Mouse (Mus musculus) limb, embryonic 11.5 days (tissue): Measurements from ENCODE around the gene Fam151b. TPM values are rescaled to one million over a fixed set of nuclear protein-coding genes. Genes with fewer than 3 reads are reported as not detected.

Experiments used
- polyA plus RNA-seq: library from polyadenylated mRNA; unstranded; fragments of >200 nt; fragmentation: Nextera tagmentation; extraction: Ambion mirVana; gene quantifications from 2 replicates; pipeline ENCODE4 v1.2.1, GENCODE M21; 2014

The Fam151b gene
- polyA plus RNA-seq, 1 experiment from 2014 or later, result 0.25 TPM

Other genes starting within 250 kb of the Fam151b start
- 1.3 and 1.6 TPM in 2 replicates for gene Gm20379, start 178.0 kb downstream of the Fam151b start, polyA plus RNA-seq
- 28.5 and 30.1 TPM in 2 replicates for gene Dhfr, start 129.3 kb downstream of the Fam151b start, polyA plus RNA-seq
- 44.3 and 47.3 TPM in 2 replicates for gene Msh3, start 129.0 kb downstream of the Fam151b start, polyA plus RNA-seq
- gene Ankrd34b, start 58.1 kb downstream of the Fam151b start, polyA plus RNA-seq, result 0.09 and 0.10 TPM in 2 replicates
- 16.1 and 18.0 TPM in 2 replicates for gene Zfyve16, start 46.9 kb upstream of the Fam151b start, polyA plus RNA-seq
- gene Spz1, start 92.2 kb upstream of the Fam151b start, polyA plus RNA-seq, result not detected in 2 replicates
- 7.0 and 7.4 TPM in 2 replicates for gene Serinc5, start 127.1 kb upstream of the Fam151b start, polyA plus RNA-seq